Mouse (Mus musculus): Measurements from ENCODE around the gene Bbs7.

DNA sequence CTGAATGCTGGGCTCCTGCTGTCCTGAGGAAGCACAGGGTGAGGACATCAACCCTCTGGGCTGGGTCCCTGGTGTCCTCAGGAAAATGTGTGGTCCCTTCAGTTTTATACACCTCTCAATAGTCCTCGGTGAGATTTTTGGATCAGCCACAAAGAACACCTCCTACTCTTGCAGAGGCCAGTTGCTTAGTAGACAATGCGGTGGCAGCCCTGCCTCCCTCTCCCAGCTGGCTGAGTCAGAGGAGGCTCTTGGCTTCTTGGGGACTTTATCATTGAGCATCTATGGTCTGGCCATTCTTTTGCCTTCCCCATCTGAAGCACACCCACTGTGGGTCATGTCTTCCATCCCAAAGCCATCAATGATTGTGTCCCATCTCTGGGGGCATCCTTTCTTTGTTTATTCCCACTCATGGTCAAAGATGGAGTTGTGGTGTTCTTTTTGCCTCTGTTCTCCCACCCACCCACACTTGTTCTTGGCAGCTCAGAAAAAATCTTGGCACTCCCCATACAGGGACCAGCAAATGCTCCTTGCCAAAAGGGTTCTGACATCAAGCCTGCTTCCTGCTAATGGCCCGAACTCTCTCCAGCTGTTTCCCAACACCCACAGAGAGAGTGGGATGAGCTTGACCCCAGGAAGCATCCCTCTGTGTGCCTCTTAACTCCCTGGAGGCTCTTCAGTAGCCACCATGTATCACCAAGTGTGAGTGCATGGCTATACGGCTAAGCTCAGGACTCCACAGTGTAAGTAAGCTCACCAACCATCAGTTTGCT lies 75.4 kb downstream of the Bbs7 start:
- TF ChIP-seq POLR2A (IDR thresholded peaks at IDR 0.05; ENCODE audit: borderline replicate concordance, low read depth, low read length) (no peak), CTCF (IDR thresholded peaks at IDR 0.05; ENCODE audit: low read depth, low read length) (no peak)
